Mouse (Mus musculus): ENCODE measurements around the gene Kcne2. TPM values are rescaled to one million over a fixed set of nuclear protein-coding genes. Genes with fewer than 3 reads are reported as not detected.

Kcne2 gene
- 0.15 TPM in 1 of 2 replicates, not detected in the other for polyA plus RNA-seq (2012; rRNA removed)

DNA sequence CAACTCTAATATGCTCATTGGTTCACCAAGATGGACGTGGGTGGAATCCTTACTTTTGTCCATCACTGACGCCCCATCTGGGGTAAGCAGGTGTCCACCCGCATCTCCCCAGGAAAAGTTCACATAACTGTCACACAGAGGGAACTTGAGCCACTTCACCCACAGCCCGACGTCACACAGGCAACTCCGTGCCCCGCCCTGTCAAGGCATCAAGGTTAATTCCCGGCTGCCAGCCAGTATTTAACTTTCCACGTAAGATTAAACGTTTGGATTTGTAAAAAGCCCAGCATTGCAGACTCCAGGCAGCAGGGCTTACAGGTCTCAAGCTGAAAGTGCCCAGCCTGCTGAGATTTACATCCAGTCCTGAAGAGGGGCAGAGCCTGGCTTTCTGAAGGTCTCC is at the start of gene Kcne2:
Kcne2 (plus strand) TSS at position 289 of the 400 bp plus-strand sequence.
- Histone ChIP-seq H3K27ac (ENCODE audit: control insufficient read depth, insufficient read depth, low read length) (no peak within 1 kb of the TSS), H3K4me1 (replicated peaks; ENCODE audit: control insufficient read depth, insufficient read depth, low read length) (no peaks in the 10 kb centered on the region), H3K36me3 (ENCODE audit: control insufficient read depth, insufficient read depth, low read length) (no peaks in the 10 kb centered on the region), H3K27me3 (ENCODE audit: control insufficient read depth, insufficient read depth, low read length) (no peaks in the 10 kb centered on the region; the same call in 1 of the 2 replicates), H3K4me3 (ENCODE audit: control insufficient read depth, insufficient read depth, low read length) (no peak within 1 kb of the TSS)
- TF ChIP-seq CTCF (IDR thresholded peaks at IDR 0.05; ENCODE audit: borderline replicate concordance, control insufficient read depth, extremely low read depth, insufficient read depth, low read length, poor library complexity) (no peak), POLR2A (IDR thresholded peaks at IDR 0.05; ENCODE audit: control insufficient read depth, extremely low read depth, insufficient read depth, low read length, poor library complexity) (no peak)
- WGBS: 77% methylated on average over 10 of the region's 10 CpGs
- no peak for DNase-seq

DNA sequence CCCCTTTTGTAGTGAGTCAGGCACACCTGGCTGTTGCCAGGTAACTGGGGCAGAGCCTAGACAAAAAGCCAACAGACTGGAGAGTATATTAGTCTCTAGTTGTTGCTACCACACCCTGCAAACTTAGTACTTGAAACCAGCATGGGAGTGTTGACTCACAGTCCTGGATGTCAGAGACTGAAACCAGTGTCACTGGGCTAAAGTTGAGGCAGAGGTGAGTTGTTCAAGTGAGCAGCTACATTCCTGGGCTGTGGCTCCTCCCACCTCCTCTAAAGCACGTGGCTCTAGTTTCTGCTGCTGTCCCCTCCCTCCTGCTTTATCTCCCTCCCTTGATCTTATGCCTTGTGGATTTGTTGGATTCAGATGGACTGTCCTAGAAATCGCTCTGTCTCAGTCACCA is 46.3 kb upstream of the Kcne2 start:
- no peak overlapping the region for H3K4me3 ChIP-seq (ENCODE audit: control insufficient read depth, insufficient read depth, low read length)
- WGBS: 53% methylated on average over 2 of the region's 2 CpGs
- no peak for DNase-seq
- H3K27ac ChIP-seq (ENCODE audit: control insufficient read depth, insufficient read depth, low read length): no peak overlapping the region
- H3K4me1 ChIP-seq (replicated peaks; ENCODE audit: control insufficient read depth, insufficient read depth, low read length): no peaks in the 10 kb centered on the region
- no peaks in the 10 kb centered on the region for H3K27me3 ChIP-seq (ENCODE audit: control insufficient read depth, insufficient read depth, low read length)
- TF ChIP-seq POLR2A (IDR thresholded peaks at IDR 0.05; ENCODE audit: control insufficient read depth, extremely low read depth, insufficient read depth, low read length, poor library complexity) (no peak), CTCF (IDR thresholded peaks at IDR 0.05; ENCODE audit: borderline replicate concordance, control insufficient read depth, extremely low read depth, insufficient read depth, low read length, poor library complexity) (no peak)
- H3K36me3 ChIP-seq (ENCODE audit: control insufficient read depth, insufficient read depth, low read length): no peaks in the 10 kb centered on the region

DNA sequence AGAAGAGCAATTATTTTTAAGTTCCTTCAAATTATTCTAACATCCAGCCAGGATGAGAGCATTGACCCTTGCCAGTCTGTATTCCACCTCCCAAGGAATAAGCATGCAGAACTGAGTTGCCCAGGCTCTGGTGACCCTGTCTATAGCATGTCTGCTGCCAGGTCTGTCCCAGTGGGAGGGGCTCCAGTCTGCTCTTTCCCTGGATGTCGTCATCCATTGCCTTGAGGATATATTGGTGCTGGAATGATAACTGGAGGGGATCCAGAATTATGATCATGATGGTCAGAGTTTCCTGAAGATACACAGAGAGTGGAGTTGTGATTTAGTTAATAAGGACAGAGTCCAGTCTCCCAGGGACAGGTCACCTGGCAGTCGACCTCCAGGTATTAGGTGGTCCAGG is 45.2 kb upstream of the Kcne2 start:
- WGBS: 75% methylated on average over 2 of the region's 2 CpGs
- Histone ChIP-seq H3K4me3 (ENCODE audit: control insufficient read depth, insufficient read depth, low read length) (no peak overlapping the region), H3K27me3 (ENCODE audit: control insufficient read depth, insufficient read depth, low read length) (no peaks in the 10 kb centered on the region), H3K27ac (ENCODE audit: control insufficient read depth, insufficient read depth, low read length) (no peak overlapping the region), H3K4me1 (replicated peaks; ENCODE audit: control insufficient read depth, insufficient read depth, low read length) (no peaks in the 10 kb centered on the region), H3K36me3 (ENCODE audit: control insufficient read depth, insufficient read depth, low read length) (no peaks in the 10 kb centered on the region)
- no peak for DNase-seq
- TF ChIP-seq POLR2A (IDR thresholded peaks at IDR 0.05; ENCODE audit: control insufficient read depth, extremely low read depth, insufficient read depth, low read length, poor library complexity) (no peak), CTCF (IDR thresholded peaks at IDR 0.05; ENCODE audit: borderline replicate concordance, control insufficient read depth, extremely low read depth, insufficient read depth, low read length, poor library complexity) (no peak)

DNA sequence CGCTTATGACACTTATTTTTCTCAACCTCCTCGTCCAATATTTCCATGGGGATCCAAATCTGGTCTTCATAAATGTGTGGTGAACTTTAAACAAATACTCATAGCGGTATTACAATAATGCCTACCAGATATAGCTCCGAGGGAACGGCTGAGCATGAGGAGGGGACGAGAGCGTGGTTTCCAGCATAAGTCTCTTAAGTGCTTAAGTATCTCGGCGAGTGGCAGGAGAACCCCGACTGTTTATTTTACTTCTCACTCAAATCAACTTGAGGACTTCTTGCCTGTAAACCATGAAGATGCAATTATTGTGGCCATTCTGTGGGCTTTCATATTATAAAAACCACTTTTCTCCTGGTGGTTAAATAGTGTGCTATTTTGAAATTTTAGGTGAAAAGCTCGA is 44.5 kb upstream of the Kcne2 start:
- no peak for TF ChIP-seq POLR2A (IDR thresholded peaks at IDR 0.05; ENCODE audit: control insufficient read depth, extremely low read depth, insufficient read depth, low read length, poor library complexity)
- TF ChIP-seq CTCF (IDR thresholded peaks at IDR 0.05; ENCODE audit: borderline replicate concordance, control insufficient read depth, extremely low read depth, insufficient read depth, low read length, poor library complexity): no peak
- no peaks in the 10 kb centered on the region for H3K27me3 ChIP-seq (ENCODE audit: control insufficient read depth, insufficient read depth, low read length)
- H3K4me1 ChIP-seq (replicated peaks; ENCODE audit: control insufficient read depth, insufficient read depth, low read length): no peaks in the 10 kb centered on the region
- WGBS: 71% methylated on average over 11 of the region's 11 CpGs
- no peak overlapping the region for H3K27ac ChIP-seq (ENCODE audit: control insufficient read depth, insufficient read depth, low read length)
- no peak for DNase-seq
- no peak overlapping the region for H3K4me3 ChIP-seq (ENCODE audit: control insufficient read depth, insufficient read depth, low read length)
- no peaks in the 10 kb centered on the region for H3K36me3 ChIP-seq (ENCODE audit: control insufficient read depth, insufficient read depth, low read length)

DNA sequence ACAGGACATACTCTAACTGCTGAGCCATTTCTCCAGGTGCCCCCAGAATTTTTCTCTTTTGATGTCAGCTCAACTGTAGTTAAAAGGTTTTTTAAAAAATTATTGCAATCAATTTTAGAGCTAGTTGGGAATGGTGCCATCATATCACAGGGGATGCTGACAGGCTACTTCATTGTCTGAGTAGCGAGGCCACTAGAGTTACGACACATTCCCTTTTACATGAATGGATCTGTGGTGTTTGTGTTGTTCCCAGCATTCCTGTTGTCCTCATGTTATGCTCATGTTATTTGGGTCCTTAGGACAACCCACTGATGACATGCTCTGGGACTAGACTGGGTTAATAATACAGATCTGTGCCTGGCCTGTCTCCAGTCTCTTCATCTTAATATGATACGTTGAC is 42.5 kb upstream of the Kcne2 start:
- no peak for TF ChIP-seq POLR2A (IDR thresholded peaks at IDR 0.05; ENCODE audit: control insufficient read depth, extremely low read depth, insufficient read depth, low read length, poor library complexity)
- no peak for TF ChIP-seq CTCF (IDR thresholded peaks at IDR 0.05; ENCODE audit: borderline replicate concordance, control insufficient read depth, extremely low read depth, insufficient read depth, low read length, poor library complexity)
- no peak for DNase-seq
- Histone ChIP-seq H3K27me3 (ENCODE audit: control insufficient read depth, insufficient read depth, low read length) (no peaks in the 10 kb centered on the region), H3K36me3 (ENCODE audit: control insufficient read depth, insufficient read depth, low read length) (no peaks in the 10 kb centered on the region), H3K4me3 (ENCODE audit: control insufficient read depth, insufficient read depth, low read length) (no peak overlapping the region), H3K4me1 (replicated peaks; ENCODE audit: control insufficient read depth, insufficient read depth, low read length) (no peaks in the 10 kb centered on the region), H3K27ac (ENCODE audit: control insufficient read depth, insufficient read depth, low read length) (no peak overlapping the region)
- 93% methylated on average over 3 of the region's 3 CpGs for WGBS

DNA sequence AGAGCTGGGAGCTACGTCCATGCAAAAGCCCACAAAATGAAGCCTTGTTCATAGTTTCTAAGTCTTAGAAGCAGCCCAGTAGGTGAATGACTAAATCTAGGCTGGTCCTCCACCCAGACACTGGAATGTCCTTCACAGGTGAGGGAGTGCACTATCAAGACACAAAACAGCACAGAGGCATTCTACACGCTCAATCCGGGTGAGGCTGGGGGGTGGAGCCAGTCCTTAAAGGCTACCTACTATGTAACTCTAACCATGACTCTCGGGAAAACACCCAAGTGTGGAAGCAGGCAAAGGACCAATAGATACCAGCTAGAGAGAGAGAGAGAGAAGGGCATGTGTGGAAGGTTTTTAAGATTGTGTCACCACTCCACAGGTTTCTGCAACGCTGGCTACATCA is 41.7 kb upstream of the Kcne2 start:
- Histone ChIP-seq H3K27ac (ENCODE audit: control insufficient read depth, insufficient read depth, low read length) (no peak overlapping the region), H3K27me3 (ENCODE audit: control insufficient read depth, insufficient read depth, low read length) (no peaks in the 10 kb centered on the region), H3K4me3 (ENCODE audit: control insufficient read depth, insufficient read depth, low read length) (no peak overlapping the region), H3K36me3 (ENCODE audit: control insufficient read depth, insufficient read depth, low read length) (no peaks in the 10 kb centered on the region), H3K4me1 (replicated peaks; ENCODE audit: control insufficient read depth, insufficient read depth, low read length) (no peaks in the 10 kb centered on the region)
- 93% methylated on average over 5 of the region's 5 CpGs for WGBS
- TF ChIP-seq CTCF (IDR thresholded peaks at IDR 0.05; ENCODE audit: borderline replicate concordance, control insufficient read depth, extremely low read depth, insufficient read depth, low read length, poor library complexity) (no peak), POLR2A (IDR thresholded peaks at IDR 0.05; ENCODE audit: control insufficient read depth, extremely low read depth, insufficient read depth, low read length, poor library complexity) (no peak)
- no peak for DNase-seq

DNA sequence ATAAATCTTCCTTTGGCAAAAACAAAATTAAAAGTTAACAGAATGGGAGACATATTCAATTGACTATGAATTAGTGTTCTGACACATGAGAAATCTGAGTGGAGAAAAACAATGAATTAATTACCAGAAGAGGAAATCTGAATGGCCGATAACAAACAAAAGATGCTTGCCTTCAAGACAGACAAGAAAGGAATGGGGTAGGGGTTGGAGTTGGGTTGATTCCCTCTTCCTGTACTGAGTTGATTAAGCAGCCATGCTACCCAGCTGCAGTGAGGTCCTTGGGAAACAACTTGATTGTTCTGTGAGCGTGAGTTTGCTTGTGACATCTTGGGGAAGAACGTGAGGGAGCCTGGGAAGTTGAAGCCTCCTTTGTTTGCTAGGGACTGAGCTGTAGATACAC is 37.9 kb upstream of the Kcne2 start:
- Histone ChIP-seq H3K27ac (ENCODE audit: control insufficient read depth, insufficient read depth, low read length) (no peak overlapping the region), H3K27me3 (ENCODE audit: control insufficient read depth, insufficient read depth, low read length) (no peaks in the 10 kb centered on the region), H3K36me3 (ENCODE audit: control insufficient read depth, insufficient read depth, low read length) (no peaks in the 10 kb centered on the region), H3K4me1 (replicated peaks; ENCODE audit: control insufficient read depth, insufficient read depth, low read length) (no peaks in the 10 kb centered on the region), H3K4me3 (ENCODE audit: control insufficient read depth, insufficient read depth, low read length) (no peak overlapping the region)
- no peak for DNase-seq
- WGBS: 92% methylated on average over 3 of the region's 3 CpGs
- TF ChIP-seq CTCF (IDR thresholded peaks at IDR 0.05; ENCODE audit: borderline replicate concordance, control insufficient read depth, extremely low read depth, insufficient read depth, low read length, poor library complexity) (no peak), POLR2A (IDR thresholded peaks at IDR 0.05; ENCODE audit: control insufficient read depth, extremely low read depth, insufficient read depth, low read length, poor library complexity) (no peak)
